Mouse (Mus musculus) olfactory bulb, adult 2 months (tissue): Measurements from ENCODE around the gene 9430038I01Rik.

Source experiments
- CTCF ChIP-seq: fragments of 200-500 bp; IDR thresholded peaks from 2 replicates; pipeline ENCODE4 v1.5.1; 2012; ENCODE audit warnings: low read depth, mild to moderate bottlenecking, low read length, moderate library complexity; ENCODE audit not compliant: insufficient read depth
- POLR2A ChIP-seq: fragments of 200-500 bp; IDR thresholded peaks from 2 replicates; pipeline ENCODE4 v1.6.1; 2012; ENCODE audit warnings: mild to moderate bottlenecking, low read depth, low read length, moderate library complexity; ENCODE audit not compliant: insufficient read depth

DNA sequence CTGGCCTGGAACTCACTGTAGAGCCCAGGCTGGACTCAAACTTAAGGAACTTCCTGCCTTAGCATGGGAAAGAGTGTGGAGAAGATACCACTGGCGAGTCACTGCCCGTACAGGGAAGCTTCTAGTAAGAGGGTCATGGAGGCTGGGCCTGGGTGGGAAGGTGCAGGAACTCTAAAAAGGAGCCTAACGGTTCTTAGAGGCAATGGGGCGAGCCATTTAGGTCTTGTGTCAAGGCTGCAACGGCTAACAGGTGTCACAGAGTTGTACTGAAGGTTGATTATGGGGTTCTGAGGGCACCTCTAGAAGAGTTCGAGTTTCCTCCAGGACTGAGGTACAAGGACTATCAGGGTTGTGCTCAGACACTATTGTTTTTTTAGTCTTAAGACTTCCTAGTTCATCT lies 26.3 kb upstream of the 9430038I01Rik start:
- TF ChIP-seq CTCF (no peak), POLR2A (no peak)
